32 mouse cellular contexts compared by ENCODE assay signal in the genomic region with DNA sequence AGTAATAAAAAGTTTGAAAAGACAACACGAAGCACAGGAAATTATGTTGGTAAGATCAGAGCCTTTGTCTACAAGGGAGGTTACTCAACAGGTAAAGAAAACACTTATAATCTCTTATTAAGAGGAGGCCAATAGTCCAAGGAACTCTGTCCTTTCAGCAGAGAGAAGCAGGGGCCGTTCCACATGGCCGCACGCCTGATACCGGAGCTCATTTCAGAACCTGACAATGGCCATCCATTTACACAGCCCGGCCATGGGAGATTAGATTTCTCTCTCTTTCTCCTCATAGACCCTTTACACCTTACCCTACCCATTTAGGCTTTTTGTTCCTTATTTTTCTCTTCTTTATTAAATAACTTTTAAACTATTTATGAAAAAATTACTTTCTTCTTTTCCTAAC. TPM values are rescaled to one million over a fixed set of nuclear protein-coding genes. Genes with fewer than 3 reads are reported as not detected.
DNase-seq lines count a peak whose midpoint lies in the region; ATAC-seq and TF ChIP-seq lines count a peak whose summit lies in the region.
"Had no signal": no experiment of that assay in that cellular context is flagged by ENCODE, and none has a peak within 500 bp of the region (broad histone marks: within the 10 kb centered on the region; RNA-seq: fewer than 3 reads in every experiment).

No protein-coding gene starts in this region.

- H3K27ac ChIP-seq in kidney, embryonic 14.5 days (ENCODE audit: low read depth, low read length) = no peak overlapping the region
- no peak overlapping the region for H3K27ac ChIP-seq in cerebellum, adult 2 months (ENCODE audit: insufficient read depth, low read length)
- no peak overlapping the region for H3K27ac ChIP-seq in neural tube, embryonic 15.5 days (replicated peaks)
- H3K27ac ChIP-seq: embryonic facial prominence, embryonic 13.5 days; forebrain, embryonic 10.5 days; forebrain, embryonic 15.5 days; heart, adult 2 months; hindbrain, embryonic 14.5 days; layer of hippocampus, adult 2 months; limb, embryonic 13.5 days; lung, embryonic 15.5 days; midbrain, embryonic 12.5 days; neural tube, embryonic 13.5 days had no signal

- H3K4me3 ChIP-seq in kidney, embryonic 14.5 days (ENCODE audit: low read length) = no peak overlapping the region
- H3K4me3 ChIP-seq in cerebellum, adult 2 months (replicated peaks; ENCODE audit: insufficient read depth, low read depth, low read length) = no peak overlapping the region
- no peak overlapping the region for H3K4me3 ChIP-seq in neural tube, embryonic 15.5 days (replicated peaks)
- H3K4me3 ChIP-seq: embryonic facial prominence, embryonic 13.5 days; forebrain, embryonic 10.5 days; forebrain, embryonic 15.5 days; heart, adult 2 months; heart, embryonic 12.5 days; layer of hippocampus, adult 2 months; limb, embryonic 13.5 days; lung, embryonic 15.5 days; midbrain, embryonic 12.5 days; neural tube, embryonic 13.5 days had no signal

- no peaks in the 10 kb centered on the region for H3K4me1 ChIP-seq in kidney, embryonic 14.5 days (ENCODE audit: control insufficient read depth, insufficient read depth, low read length)
- no peaks in the 10 kb centered on the region for H3K4me1 ChIP-seq in cerebellum, adult 2 months (ENCODE audit: control insufficient read depth, insufficient read depth, low read length)
- H3K4me1 ChIP-seq in neural tube, embryonic 15.5 days = no peaks in the 10 kb centered on the region
- H3K4me1 ChIP-seq: heart, embryonic 12.5 days; lung, embryonic 15.5 days had no signal

- 33% methylated on average over 6 of the region's 6 CpGs for WGBS in kidney, embryonic 14.5 days
- WGBS in cerebellum, adult 2 months = 47% methylated on average over 6 of the region's 6 CpGs
- WGBS in neural tube, embryonic 15.5 days = 69% methylated on average over 6 of the region's 6 CpGs

- no peak for TF ChIP-seq POLR2A in cerebellum, adult 2 months (IDR thresholded peaks at IDR 0.05; ENCODE audit: borderline replicate concordance, insufficient read depth, low read length)

- peak; percentile 13 for DNase-seq in kidney, adult 18-20 months
- peak; percentile 17 to 54 for DNase-seq in kidney, adult 8-10 months
- DNase-seq in kidney, postnatal 14 days = peak; percentile 34
- no peak for DNase-seq in cerebellum, adult 2 months
- DNase-seq in urinary bladder, postnatal 4 days (ENCODE audit: low spot score in 2 of 2) = no peak
- DNase-seq: adrenal gland, adult 8-10 months; B cell, adult 2 months; cerebellum, adult 8-10 months; cerebellum, postnatal 36 days; gastrocnemius, postnatal 36 days; heart, adult 2 months; right cerebral cortex, adult 18-20 months; right cerebral cortex, postnatal 4 days; thymus, adult 2 months; thymus, postnatal 4 days had no signal

- H3K36me3 ChIP-seq in kidney, embryonic 14.5 days (ENCODE audit: control insufficient read depth, insufficient read depth, low read length) = no peaks in the 10 kb centered on the region
- no peaks in the 10 kb centered on the region for H3K36me3 ChIP-seq in neural tube, embryonic 15.5 days
- H3K36me3 ChIP-seq: embryonic facial prominence, embryonic 13.5 days; forebrain, embryonic 10.5 days; forebrain, embryonic 15.5 days; heart, embryonic 12.5 days; limb, embryonic 13.5 days; lung, embryonic 15.5 days; midbrain, embryonic 12.5 days; neural tube, embryonic 13.5 days had no signal

- H3K27me3 ChIP-seq in kidney, embryonic 14.5 days (ENCODE audit: control insufficient read depth, insufficient read depth, low read length) = no peaks in the 10 kb centered on the region
- H3K27me3 ChIP-seq in cerebellum, adult 2 months (ENCODE audit: control insufficient read depth, insufficient read depth, low read length) = no peaks in the 10 kb centered on the region
- peaks cover 11% of the 10 kb centered on the region for H3K27me3 ChIP-seq in neural tube, embryonic 15.5 days (replicated peaks)
- H3K27me3 ChIP-seq: forebrain, embryonic 15.5 days; lung, embryonic 15.5 days had no signal

- no peaks in the 10 kb centered on the region for H3K9me3 ChIP-seq in kidney, embryonic 14.5 days (ENCODE audit: control insufficient read depth, low read length)
- H3K9me3 ChIP-seq in neural tube, embryonic 15.5 days (replicated peaks) = no peaks in the 10 kb centered on the region
- H3K9me3 ChIP-seq: embryonic facial prominence, embryonic 13.5 days; forebrain, embryonic 10.5 days; forebrain, embryonic 15.5 days; heart, embryonic 12.5 days; limb, embryonic 13.5 days; lung, embryonic 15.5 days; midbrain, embryonic 12.5 days; neural tube, embryonic 13.5 days had no signal

- H3K9ac ChIP-seq in kidney, embryonic 14.5 days (ENCODE audit: low read depth, low read length) = no peak overlapping the region
- no peak overlapping the region for H3K9ac ChIP-seq in neural tube, embryonic 15.5 days (replicated peaks)
- H3K9ac ChIP-seq: embryonic facial prominence, embryonic 13.5 days; forebrain, embryonic 15.5 days; heart, embryonic 12.5 days; hindbrain, embryonic 14.5 days; limb, embryonic 13.5 days; lung, embryonic 15.5 days; midbrain, embryonic 12.5 days; neural tube, embryonic 13.5 days had no signal

- ATAC-seq in kidney, embryonic 14.5 days (ENCODE audit: low FRiP score, low TSS enrichment) = no peak
- no peak for ATAC-seq in neural tube, embryonic 15.5 days (ENCODE audit: low FRiP score)
- ATAC-seq: forebrain, embryonic 15.5 days; intestine, postnatal 0 days had no signal

- TF ChIP-seq CTCF in cerebellum, adult 2 months (IDR thresholded peaks at IDR 0.05; ENCODE audit: borderline replicate concordance, insufficient read depth, low read depth, low read length) = no peak

- H3K4me2 ChIP-seq in kidney, embryonic 14.5 days (replicated peaks; ENCODE audit: low read depth, low read length) = no peak overlapping the region
- no peak overlapping the region for H3K4me2 ChIP-seq in neural tube, embryonic 15.5 days
- H3K4me2 ChIP-seq: embryonic facial prominence, embryonic 13.5 days; forebrain, embryonic 15.5 days; heart, embryonic 12.5 days; hindbrain, embryonic 14.5 days; limb, embryonic 13.5 days; liver, embryonic 11.5 days; lung, embryonic 15.5 days; midbrain, embryonic 12.5 days; neural tube, embryonic 13.5 days had no signal

RNA-seq across cellular contexts. Expression of a gene that starts 3.9 kb away (rescaled TPM):
- 0.69 and 0.97 TPM in 2 replicates for polyA plus RNA-seq in kidney, embryonic 14.5 days (2014; fragmentation: Nextera tagmentation; extraction: Ambion mirVana)
- polyA plus RNA-seq in cerebellum, adult 2 months (2012; rRNA removed) = not detected in 2 replicates
- polyA plus RNA-seq in neural tube, embryonic 15.5 days (2015; fragmentation: Nextera tagmentation; extraction: Ambion mirVana) = not detected in 2 replicates
- polyA plus RNA-seq: embryonic facial prominence, embryonic 13.5 days; forebrain, embryonic 10.5 days; forebrain, embryonic 15.5 days; frontal cortex, adult 2 months; heart, adult 2 months; heart, embryonic 12.5 days; heart, postnatal 0 days; hindbrain, embryonic 14.5 days; limb, embryonic 13.5 days; liver, embryonic 11.5 days; liver, embryonic 16.5 days; lung, embryonic 15.5 days; midbrain, embryonic 12.5 days; neural tube, embryonic 13.5 days; thymus, adult 2 months had no signal

Comparison
In these comparisons a context has a peak if more than half of its experiments do, and no peak if none do; other contexts are left out.
1. DNase-seq: peak in kidney, adult 18-20 months (single experiment), kidney, adult 8-10 months (2 of 2) and kidney, postnatal 14 days (single experiment); none in cerebellum, adult 2 months (0 of 2) and urinary bladder, postnatal 4 days (0 of 2).